Mouse (Mus musculus) Patski (cell line): ENCODE measurements around the gene Mybbp1a. TPM values are rescaled to one million over a fixed set of nuclear protein-coding genes. Genes with fewer than 3 reads are reported as not detected.

ENCODE experiments used
- ATAC-seq: fragments of 100-300 bp; one replicate; pipeline ENCODE4 v1.8.0; 2021
- CTCF ChIA-PET: fragments of 350-600 bp; sonication (Branson Sonifier 250); formaldehyde crosslinking; loops from one replicate; lab custom pipeline; 2022; ENCODE audit warnings: inconsistent platforms; lab: Charles Lee
- POLR2A ChIA-PET: fragments of 350-600 bp; sonication (Branson Sonifier 250); formaldehyde crosslinking; loops from one replicate; lab custom pipeline; 2022; ENCODE audit warnings: antibody characterized with exemption, inconsistent platforms; lab: Charles Lee
- DNase-seq: peaks from one replicate; pipeline ENCODE4 v3.0.0-alpha.2; 2011; ENCODE audit warnings: low read depth, low spot score
- H3K27me3 ChIP-seq: fragments of 371-371 bp; one replicate; pipeline ENCODE4 v1.5.1; 2021
- CTCF ChIP-seq: fragments of 100-300 bp; IDR thresholded peaks from one replicate; pipeline ENCODE4 v1.5.1; 2021
- in situ Hi-C: fragments of 300-500 bp; cut with MboI; formaldehyde crosslinking; loops from 3 replicates; pipeline ENCODE4 v1.11.1; 2018; ENCODE audit warnings: low pct_unique_long_range_greater_than_20kb, mixed read lengths
- polyA plus RNA-seq: library from polyadenylated mRNA; unstranded; gene quantifications from one replicate; pipeline ENCODE4 v1.2.3, GENCODE M21; 2021

Gene Mybbp1a
- polyA plus RNA-seq, 1 experiment from 2014 or later, result 184 TPM

- no peak for TF ChIP-seq CTCF
- ChIA-PET POLR2A (interaction anchor here (0.6 kb wide), 1 partner anchor 156 kb away, joined by 4 read pairs; no protein-coding TSS in a partner anchor), CTCF (no interaction called here)
- in situ Hi-C loops, result no loop called here
- H3K27me3 ChIP-seq, result no peaks in the 10 kb centered on the region
- DNase-seq, result no peak
- ATAC-seq, result no peak
Measured at GRCm38 (mm10) chr11:72405532-72405931, 35.6 kb upstream of the Mybbp1a start.

GRCm38 (mm10) chr11:72406079-72406675 lies 35.0 kb upstream of the Mybbp1a start:
- in situ Hi-C loops, result no loop called here
- CTCF ChIA-PET, result interaction anchor here (1.5 kb wide), 1 partner anchor 10 kb away, joined by 4 read pairs; no protein-coding TSS in a partner anchor
- no peak for TF ChIP-seq CTCF
- H3K27me3 ChIP-seq, result no peaks in the 10 kb centered on the region
- ATAC-seq (no peak), DNase-seq (no peak)
- POLR2A ChIA-PET, result interaction anchor here (0.6 kb wide), 1 partner anchor 155 kb away, joined by 4 read pairs; no protein-coding TSS in a partner anchor

DNA sequence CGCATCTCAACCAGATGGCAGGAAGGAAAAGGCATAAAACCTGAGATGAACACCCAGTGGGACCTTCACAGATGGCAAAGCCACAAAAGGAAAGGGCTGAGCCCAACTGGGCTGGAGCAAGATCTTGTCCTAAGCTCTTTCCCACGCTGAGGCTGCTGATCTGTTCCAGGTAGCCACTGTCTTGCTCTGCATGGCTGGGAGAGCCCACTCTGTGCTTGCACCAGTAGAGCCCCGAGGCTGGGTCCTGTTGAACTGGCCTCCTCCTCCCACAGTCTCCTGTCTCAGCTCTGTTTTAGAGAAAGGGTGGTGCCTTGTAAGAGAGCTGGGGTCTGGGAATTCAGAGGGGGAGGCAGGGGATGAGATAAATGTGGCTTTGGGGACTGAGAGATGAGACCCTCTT lies 34.1 kb upstream of the Mybbp1a start:
- ATAC-seq (no peak), DNase-seq (no peak)
- in situ Hi-C loops, result no loop called here
- TF ChIP-seq CTCF, result no peak
- CTCF ChIA-PET, result interaction anchor here (1.5 kb wide), 1 partner anchor 11 kb away, joined by 4 read pairs; no protein-coding TSS in a partner anchor
- POLR2A ChIA-PET, result no interaction called here
- H3K27me3 ChIP-seq, result no peaks in the 10 kb centered on the region

- POLR2A ChIA-PET, result interaction anchor here (0.6 kb wide), 2 partner anchors 145 to 924 kb away, joined by 3 to 4 read pairs; no protein-coding TSS in a partner anchor
- in situ Hi-C loops, result no loop called here
- CTCF ChIA-PET, result interaction anchor here (1.5 to 1.7 kb wide), 2 partner anchors 11 to 22 kb away, joined by 4 read pairs; no protein-coding TSS in a partner anchor
- TF ChIP-seq CTCF, result no peak
- ATAC-seq (no peak), DNase-seq (no peak)
- H3K27me3 ChIP-seq, result no peaks in the 10 kb centered on the region
Measured at GRCm38 (mm10) chr11:72407574-72407973, 33.6 kb upstream of the Mybbp1a start.

- no peaks in the 10 kb centered on the region for H3K27me3 ChIP-seq
- ChIA-PET POLR2A (interaction anchor here (0.6 kb wide), 4 partner anchors 13 to 925 kb away, joined by 3 to 4 read pairs (median 3); no protein-coding TSS in a partner anchor), CTCF (interaction anchor here (1.7 kb wide), 1 partner anchor 20 kb away, joined by 4 read pairs; no protein-coding TSS in a partner anchor)
- TF ChIP-seq CTCF, result no peak
- in situ Hi-C loops, result no loop called here
- ATAC-seq (no peak), DNase-seq (no peak)
Measured at GRCm38 (mm10) chr11:72408451-72409170, 32.5 kb upstream of the Mybbp1a start.

DNA sequence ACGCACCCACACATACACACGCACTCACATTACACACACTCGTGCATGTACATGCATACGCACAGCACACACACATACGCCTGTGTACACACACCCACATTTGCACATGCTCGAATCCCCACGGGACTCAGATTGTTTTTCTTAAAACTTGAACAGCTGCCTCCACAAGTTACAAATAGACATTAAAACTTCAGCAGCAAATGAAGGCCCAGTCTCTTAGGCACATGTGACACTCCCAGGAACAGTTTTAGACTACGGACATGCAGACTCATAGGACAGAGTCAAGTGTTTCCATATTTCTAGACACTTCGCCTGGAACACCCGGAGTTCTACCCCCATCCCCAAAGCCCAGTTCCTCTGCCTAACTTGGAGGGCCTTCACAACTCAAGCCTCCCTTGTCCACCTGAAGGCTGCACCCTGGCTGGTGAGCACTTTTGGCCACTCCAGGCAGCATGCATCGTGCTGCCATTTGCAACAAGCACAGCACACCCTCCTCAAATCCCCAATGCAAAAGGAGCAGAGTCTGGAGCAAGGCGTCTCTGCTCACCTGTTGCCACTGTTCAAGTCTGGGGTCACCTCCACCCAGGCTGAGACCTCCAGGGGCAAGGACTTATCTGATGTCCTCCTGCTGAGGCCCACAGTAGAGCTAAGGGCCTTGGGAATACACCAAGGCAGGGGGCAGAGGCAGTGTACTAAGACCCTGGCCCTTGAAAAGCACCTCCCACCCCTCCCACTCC lies 31.3 kb upstream of the Mybbp1a start:
- ChIA-PET POLR2A (interaction anchor here (0.6 to 0.7 kb wide), 2 partner anchors 8 to 30 kb away, joined by 3 to 4 read pairs; no protein-coding TSS in a partner anchor), CTCF (interaction anchor here (0.7 kb wide), 1 partner anchor 21 kb away, joined by 3 read pairs; no protein-coding TSS in a partner anchor)
- ATAC-seq, result no peak
- no peak for TF ChIP-seq CTCF
- H3K27me3 ChIP-seq, result no peaks in the 10 kb centered on the region
- DNase-seq, result no peak
- in situ Hi-C loops, result no loop called here

- POLR2A ChIA-PET, result interaction anchor here (0.6 to 1.5 kb wide), 3 partner anchors 9 to 29 kb away, joined by 3 to 4 read pairs (median 3); no protein-coding TSS in a partner anchor
- no peak for ATAC-seq
Measured at GRCm38 (mm10) chr11:72410521-72411092, 30.5 kb upstream of the Mybbp1a start.

GRCm38 (mm10) chr11:72411093-72411921 lies 29.8 kb upstream of the Mybbp1a start, which contains the start of gene Smtnl2:
Smtnl2 (minus strand) TSS chr11:72411713.
- ATAC-seq (peak; percentile 87), DNase-seq (no peak)
- TF ChIP-seq CTCF, result no peak
- in situ Hi-C loops, result no loop called here
- POLR2A ChIA-PET, result interaction anchor here (1.5 kb wide), 1 partner anchor 18 kb away, joined by 3 read pairs; no protein-coding TSS in a partner anchor
- CTCF ChIA-PET, result interaction anchor here (0.7 to 1.4 kb wide), 4 partner anchors 12 to 66 kb away, joined by 3 to 5 read pairs (median 3); no protein-coding TSS in a partner anchor
- H3K27me3 ChIP-seq, result no peaks in the 10 kb centered on the region

More at GRCm38 (mm10) chr11:72410521-72411092, 30.5 kb upstream of the Mybbp1a start:
- TF ChIP-seq CTCF, result no peak
- no peaks in the 10 kb centered on the region for H3K27me3 ChIP-seq
- DNase-seq, result peak; percentile 20
- CTCF ChIA-PET, result interaction anchor here (0.7 to 1.4 kb wide), 5 partner anchors 12 to 65 kb away, joined by 3 to 5 read pairs (median 3); no protein-coding TSS in a partner anchor
- in situ Hi-C loops, result no loop called here
